Mouse (Mus musculus) monocyte, adult 5-6 weeks (primary cell): ENCODE measurements around the gene Pex7. TPM values are rescaled to one million over a fixed set of nuclear protein-coding genes. Genes with fewer than 3 reads are reported as not detected.

Source experiments
- ATAC-seq: fragments of 153-309, 156-312 bp; replicated peaks from 2 replicates; pipeline ENCODE4 v1.8.0; 2017; ENCODE audit warnings: mild to moderate bottlenecking; ENCODE audit not compliant: low TSS enrichment, insufficient number of reproducible peaks, severe bottlenecking, poor library complexity, low FRiP score
- total RNA-seq: library from RNA; stranded (forward); fragments of 200-1000, 200-491, 200-594 nt; gene quantifications from 3 replicates; pipeline ENCODE4 v1.2.3, GENCODE M21; 2017

Gene Pex7
- total RNA-seq, 1 experiment from 2014 or later = 20.9 TPM

- no peak for ATAC-seq
These were observed 73.3 kb downstream of the Pex7 start for GRCm38 (mm10) chr10:19834222-19834621.

DNA sequence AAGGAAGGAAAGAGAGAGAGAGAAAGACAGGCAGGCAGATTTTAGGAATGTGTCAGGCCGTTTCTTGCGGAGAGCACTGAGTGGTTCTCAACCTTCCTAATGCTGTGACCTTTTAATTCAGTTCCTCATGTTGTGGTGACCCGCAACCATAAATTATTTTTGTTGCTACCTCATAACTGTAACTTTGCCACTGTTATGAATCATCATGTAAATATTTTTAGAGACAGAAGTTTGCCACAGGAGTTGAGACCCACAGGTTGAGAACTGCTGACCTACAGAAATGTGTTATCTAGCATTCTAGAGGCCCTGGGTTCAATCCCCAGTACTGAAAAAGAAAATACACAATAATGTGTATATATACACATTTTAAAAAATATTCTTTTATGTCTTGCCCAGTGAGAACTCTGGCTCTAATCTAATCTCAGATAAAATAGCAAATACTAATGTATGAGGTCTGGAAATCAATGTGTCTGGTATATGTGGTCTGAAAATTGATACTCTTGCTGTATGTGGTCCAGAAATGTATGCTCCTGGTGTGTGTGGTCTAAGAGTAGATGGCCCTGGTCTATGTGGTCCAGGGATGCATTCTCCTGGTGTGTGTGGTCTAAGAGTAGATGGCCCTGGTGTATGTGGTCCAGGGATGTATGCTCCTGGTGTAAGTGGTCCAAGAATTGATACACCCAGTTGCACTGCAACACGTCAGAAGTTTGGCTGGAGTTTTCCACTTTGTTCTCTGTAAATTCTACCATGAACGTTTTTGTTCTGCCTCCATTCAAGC, 76.2 kb downstream of the Pex7 start:
- no peak; the same call in 1 of the 2 replicates for ATAC-seq

DNA sequence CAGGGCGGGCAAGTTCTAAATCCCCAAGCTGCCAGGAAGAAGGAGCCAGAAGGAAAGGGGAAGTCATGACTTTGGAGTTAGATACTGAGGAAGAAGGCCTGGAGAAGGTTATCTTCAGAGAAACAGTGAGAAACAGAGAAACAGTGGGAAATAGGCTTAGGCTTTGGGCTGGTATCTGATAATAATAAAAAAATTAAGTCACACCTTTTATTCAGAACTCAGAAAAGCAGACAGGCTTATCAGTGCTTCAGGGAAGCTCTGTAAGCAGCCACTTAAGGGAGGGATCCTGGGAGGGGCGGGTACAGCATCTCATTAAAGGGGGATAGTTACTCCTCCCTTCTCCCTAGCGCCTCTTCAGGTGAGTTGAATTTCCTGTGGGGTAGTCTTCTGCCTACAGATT, 86.5 kb downstream of the Pex7 start:
- no peak for ATAC-seq

DNA sequence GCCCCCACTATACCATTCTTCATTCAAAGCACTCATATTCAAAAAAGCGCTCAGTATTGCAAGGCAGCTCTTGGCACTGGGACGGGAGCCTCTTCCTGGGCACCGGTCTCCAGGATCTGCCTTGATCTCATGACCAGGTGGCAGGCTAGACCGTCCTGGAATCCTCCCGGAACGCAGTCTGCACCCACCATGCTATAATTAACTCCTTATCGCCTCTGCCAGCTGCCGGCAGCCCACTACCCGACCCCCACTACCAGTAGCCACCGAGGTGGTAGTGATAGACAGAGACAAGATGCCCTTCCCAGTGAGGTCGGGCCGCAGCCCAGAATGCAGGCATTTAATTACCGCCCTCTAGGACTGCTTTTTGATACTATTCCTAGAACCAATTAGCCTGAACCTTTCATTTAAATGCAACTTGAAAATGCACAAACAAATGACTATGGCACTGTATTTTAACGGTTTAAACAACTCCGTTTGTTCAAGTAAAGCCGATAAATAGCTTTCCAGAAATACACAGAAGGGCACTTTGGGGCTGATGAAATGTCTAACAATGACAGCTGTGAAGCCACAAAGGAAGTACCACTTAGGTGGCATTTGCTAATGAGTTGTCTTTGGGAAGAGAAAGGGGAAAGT, 88.7 kb downstream of the Pex7 start:
- ATAC-seq = no peak

DNA sequence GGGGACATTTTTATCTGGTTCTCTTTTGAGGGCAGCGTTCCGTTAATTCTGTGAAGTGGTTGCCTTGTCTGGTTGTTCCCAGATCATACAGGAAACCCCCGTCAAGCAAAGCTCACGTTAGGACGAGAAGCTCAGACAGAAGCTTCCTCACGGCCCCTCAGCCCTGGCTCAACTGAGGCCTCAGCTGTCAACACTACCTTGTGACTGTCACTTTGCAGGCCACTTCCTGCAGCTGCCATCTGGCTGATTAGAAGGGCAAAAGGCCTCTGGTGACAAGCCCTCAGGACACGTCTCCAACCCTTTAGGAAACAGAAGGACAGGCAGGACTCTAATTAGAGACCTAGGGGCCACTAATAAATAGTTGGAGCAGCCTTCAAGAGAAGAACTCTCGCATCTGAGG, 92.1 kb downstream of the Pex7 start:
- no peak for ATAC-seq

DNA sequence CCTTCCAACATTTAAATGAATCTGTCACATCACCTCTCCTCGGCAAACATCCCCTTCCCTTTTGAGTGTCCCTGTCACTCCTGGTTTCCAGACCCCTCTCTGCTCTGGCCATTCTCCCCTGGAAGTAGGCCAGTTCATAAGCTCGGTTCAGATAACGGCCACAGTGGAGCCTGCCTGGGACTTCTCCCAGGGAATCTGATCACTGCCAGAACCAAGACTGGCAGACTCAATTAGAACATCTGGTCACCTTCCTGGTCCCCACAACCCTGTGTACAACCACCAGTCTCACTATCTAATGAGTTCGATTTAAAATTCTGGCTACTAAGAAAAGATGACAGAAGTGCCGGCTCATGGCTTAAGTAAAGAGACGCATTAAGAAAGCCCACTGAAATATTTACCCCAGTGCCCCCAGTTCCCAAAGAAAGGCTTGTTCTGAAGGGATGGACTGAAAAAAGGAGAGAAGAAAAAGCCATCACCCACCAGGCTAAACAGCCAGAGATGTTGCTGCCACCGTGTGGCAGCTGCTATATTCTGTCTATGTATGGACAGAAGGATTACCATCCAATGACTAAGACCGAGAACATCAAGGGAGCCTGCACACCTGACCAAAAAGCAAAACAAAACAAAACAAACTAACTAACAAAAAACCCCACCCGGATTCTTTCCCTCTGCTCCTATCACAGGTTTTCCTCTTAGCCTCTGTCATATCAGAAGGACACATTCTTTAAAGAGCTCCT, 95.9 kb downstream of the Pex7 start:
- ATAC-seq = no peak

- no peak for ATAC-seq
These were observed 102.7 kb downstream of the Pex7 start for GRCm38 (mm10) chr10:19804763-19805162.

Other genes with a start within 250 kb of the Pex7 start
- 0.49 to 1.3 TPM in 2 of 3 replicates, not detected in the other for gene Il20ra, start 195.1 kb downstream of the Pex7 start, total RNA-seq
- gene Slc35d3, start 56.2 kb downstream of the Pex7 start, total RNA-seq = 0.87 TPM in 1 of 3 replicates, not detected in the others
- 85.0 to 99.2 TPM (median 85.5 TPM) in 3 replicates for gene Map3k5, start 26.8 kb upstream of the Pex7 start, total RNA-seq
- gene Map7, start 240.8 kb upstream of the Pex7 start, total RNA-seq = 1.4 to 3.3 TPM (median 1.6 TPM) in 3 replicates